Mouse (Mus musculus): ENCODE data around the gene Sh3bp2. TPM values are rescaled to one million over a fixed set of nuclear protein-coding genes. Genes with fewer than 3 reads are reported as not detected.
A peak's percentile ranks its signal among the peaks of the same experiment; 100 is the strongest.
"Not testable (repeated sequence)": the region's sequence is repeated elsewhere in the genome, so short reads cannot be mapped to it uniquely, and the experiment has no call there.

Gene Sh3bp2
- polyA plus RNA-seq, 1 experiment from 2014 or later: 7.6 TPM

DNA sequence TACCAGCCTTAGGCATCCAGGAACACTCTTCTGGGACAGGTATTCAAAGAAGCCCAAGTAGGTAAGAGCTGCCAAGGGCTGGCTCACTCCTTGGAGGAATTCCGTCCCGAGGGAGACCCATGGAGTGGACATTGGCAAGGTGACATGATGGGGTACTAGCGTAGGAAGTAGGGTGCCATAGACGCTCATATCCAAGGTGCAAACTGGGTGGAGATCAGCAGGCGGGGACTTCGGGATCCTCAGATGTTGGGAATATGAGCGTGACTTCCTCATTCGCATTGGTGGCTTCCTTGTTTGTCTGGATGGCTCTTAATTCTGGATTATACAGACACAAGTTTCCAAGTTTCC, 23.5 kb downstream of the Sh3bp2 start:
- ATAC-seq (replicated peaks; ENCODE audit: low FRiP score): 0 out of 2 replicates have a peak, but pooled peaks have one; percentile 10
- H3K4me3 ChIP-seq (replicated peaks): peak overlapping the region; percentile 95
- peak overlapping the region; percentile 95 for H3K9ac ChIP-seq
- peaks cover 15% of the 10 kb centered on the region for H3K4me1 ChIP-seq
- WGBS: 22% methylated on average over 8 of the region's 8 CpGs
- peaks cover 22% of the 10 kb centered on the region for H3K36me3 ChIP-seq
- H3K4me2 ChIP-seq: peak overlapping the region; percentile 86
- H3K9me3 ChIP-seq (replicated peaks): no peaks in the 10 kb centered on the region
- no peaks in the 10 kb centered on the region for H3K27me3 ChIP-seq
- H3K27ac ChIP-seq: no peak overlapping the region

DNA sequence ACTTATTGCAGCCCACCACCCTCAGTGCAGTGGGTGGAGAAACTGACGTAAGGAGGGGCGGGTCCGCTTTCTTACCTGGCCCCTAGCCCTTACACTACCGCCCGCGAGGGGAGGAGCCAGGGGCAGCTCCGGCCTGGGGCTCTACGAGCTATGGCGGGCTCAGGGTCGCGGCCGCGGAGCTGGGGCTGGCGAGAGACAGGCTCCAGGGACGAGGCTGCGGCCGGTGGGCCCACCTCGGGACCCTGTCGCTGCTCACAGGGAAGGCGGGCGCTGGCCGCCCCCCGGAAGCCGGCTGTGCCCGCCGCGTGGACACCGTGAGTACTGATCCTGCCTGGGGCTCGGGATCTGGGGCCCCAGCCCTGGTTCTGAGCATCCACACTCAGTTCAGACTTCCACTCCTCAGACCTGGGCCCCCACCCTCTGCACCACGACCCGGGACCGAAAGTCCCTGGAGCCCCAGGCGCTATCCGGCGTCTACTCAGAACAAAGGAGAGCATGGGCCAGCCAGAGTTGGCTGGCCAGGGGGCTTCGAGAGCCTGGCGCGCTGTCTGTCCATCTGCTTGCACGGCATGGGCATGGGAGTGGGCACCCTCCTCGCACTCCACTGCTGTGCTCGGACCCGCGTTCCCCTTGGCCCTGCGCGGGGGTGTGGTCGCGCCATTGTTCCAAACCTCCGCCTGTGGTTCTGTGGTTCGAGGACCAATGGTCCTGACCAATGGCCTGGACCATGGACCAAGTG, 24.0 kb downstream of the Sh3bp2 start:
- ATAC-seq (replicated peaks; ENCODE audit: low FRiP score): peak; percentile 87
- Histone ChIP-seq H3K27me3 (no peaks in the 10 kb centered on the region), H3K4me2 (peak overlapping the region; percentile 86), H3K4me1 (peaks cover 15% of the 10 kb centered on the region), H3K27ac (peak overlapping the region; percentile 62; the same call in 1 of the 2 replicates), H3K9me3 (replicated peaks) (no peaks in the 10 kb centered on the region), H3K9ac (peak overlapping the region; percentile 95), H3K4me3 (replicated peaks) (peak overlapping the region; percentile 95), H3K36me3 (peaks cover 26% of the 10 kb centered on the region)
- under 1% methylated on average over 49 of the region's 49 CpGs for WGBS

DNA sequence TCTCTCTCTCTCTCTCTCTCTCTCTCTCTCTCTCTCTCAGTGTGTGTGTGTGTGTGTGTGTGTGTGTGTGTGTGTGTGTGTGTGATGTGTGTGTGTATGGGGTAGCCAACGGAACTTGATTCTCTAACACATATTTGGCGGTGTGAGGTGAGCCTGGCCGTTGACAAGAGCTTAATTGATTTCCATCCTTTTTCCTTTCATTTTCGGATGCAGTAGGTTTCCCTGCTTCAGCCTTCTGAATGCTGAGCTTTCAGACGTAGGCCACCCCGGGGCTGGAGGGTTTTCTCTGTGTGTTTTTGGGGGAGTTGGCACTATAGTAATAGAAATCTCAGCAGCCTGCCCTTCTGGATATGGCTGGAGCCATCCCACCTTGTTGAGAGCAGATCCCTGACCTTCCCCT, 24.6 kb downstream of the Sh3bp2 start:
- Histone ChIP-seq H3K36me3 (peaks cover 32% of the 10 kb centered on the region), H3K27ac (no peak overlapping the region), H3K4me3 (replicated peaks) (peak overlapping the region; percentile 95), H3K4me1 (peaks cover 15% of the 10 kb centered on the region), H3K27me3 (no peaks in the 10 kb centered on the region), H3K9ac (peak overlapping the region; percentile 95; the same call in 1 of the 2 replicates), H3K4me2 (peak overlapping the region; percentile 86), H3K9me3 (replicated peaks) (no peaks in the 10 kb centered on the region)
- 12% methylated on average over 6 of the region's 6 CpGs for WGBS
- ATAC-seq (replicated peaks; ENCODE audit: low FRiP score): no peak

DNA sequence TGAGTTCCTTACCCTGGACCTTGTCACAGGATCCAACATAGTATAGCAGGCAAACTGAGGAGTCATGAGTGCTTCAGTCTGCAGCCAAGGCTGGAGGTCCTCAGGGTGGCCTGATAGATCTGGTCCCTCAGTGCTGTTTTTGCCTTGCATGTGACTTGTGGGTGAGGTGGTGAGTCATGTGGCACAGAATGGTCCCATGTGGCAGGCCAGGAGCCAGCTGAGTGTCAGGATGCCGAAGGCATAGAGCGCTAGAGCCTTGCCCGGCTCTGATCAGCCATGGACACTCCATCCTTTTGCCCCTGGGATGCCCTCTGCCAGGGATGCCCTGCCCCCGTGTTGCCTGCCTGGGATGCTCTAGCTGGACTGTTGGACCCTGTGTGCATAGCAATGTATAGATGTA, 26.2 kb downstream of the Sh3bp2 start:
- Histone ChIP-seq H3K4me1 (peaks cover 15% of the 10 kb centered on the region), H3K9ac (no peak overlapping the region), H3K9me3 (replicated peaks) (no peaks in the 10 kb centered on the region), H3K27me3 (no peaks in the 10 kb centered on the region), H3K4me3 (replicated peaks) (no peak overlapping the region), H3K27ac (no peak overlapping the region), H3K36me3 (peaks cover 48% of the 10 kb centered on the region), H3K4me2 (no peak overlapping the region)
- WGBS: 96% methylated on average over 4 of the region's 4 CpGs
- no peak for ATAC-seq (replicated peaks; ENCODE audit: low FRiP score)

DNA sequence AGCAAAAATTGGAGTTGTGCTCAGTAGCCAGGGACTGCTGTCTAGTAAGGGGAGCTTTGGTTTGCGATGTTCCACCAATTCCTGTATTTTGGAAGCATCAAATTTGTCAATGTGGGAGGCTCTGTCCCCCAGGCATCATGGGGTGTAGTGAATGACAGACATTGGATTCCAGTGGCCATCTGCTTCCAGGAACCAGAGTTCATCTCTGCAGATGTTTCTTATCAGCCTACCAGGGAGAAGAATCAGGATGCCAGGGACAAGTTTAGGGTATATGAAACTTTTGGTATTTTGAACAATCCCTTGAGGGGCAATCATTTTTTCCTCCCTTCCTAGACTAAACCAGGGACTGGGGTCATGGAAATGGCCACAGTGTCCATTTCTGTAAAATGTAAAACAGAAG, 38.2 kb downstream of the Sh3bp2 start:
- 86% methylated on average over 1 of the region's 1 CpGs for WGBS
- no peak for ATAC-seq (replicated peaks; ENCODE audit: low FRiP score)
- H3K27me3 ChIP-seq: no peaks in the 10 kb centered on the region
- H3K9me3 ChIP-seq (replicated peaks): no peaks in the 10 kb centered on the region
- no peak overlapping the region for H3K4me3 ChIP-seq (replicated peaks)
- no peak overlapping the region for H3K27ac ChIP-seq
- no peaks in the 10 kb centered on the region; the same call in 1 of the 2 replicates for H3K4me1 ChIP-seq
- no peak overlapping the region for H3K9ac ChIP-seq
- peaks cover 46% of the 10 kb centered on the region for H3K36me3 ChIP-seq
- no peak overlapping the region for H3K4me2 ChIP-seq

DNA sequence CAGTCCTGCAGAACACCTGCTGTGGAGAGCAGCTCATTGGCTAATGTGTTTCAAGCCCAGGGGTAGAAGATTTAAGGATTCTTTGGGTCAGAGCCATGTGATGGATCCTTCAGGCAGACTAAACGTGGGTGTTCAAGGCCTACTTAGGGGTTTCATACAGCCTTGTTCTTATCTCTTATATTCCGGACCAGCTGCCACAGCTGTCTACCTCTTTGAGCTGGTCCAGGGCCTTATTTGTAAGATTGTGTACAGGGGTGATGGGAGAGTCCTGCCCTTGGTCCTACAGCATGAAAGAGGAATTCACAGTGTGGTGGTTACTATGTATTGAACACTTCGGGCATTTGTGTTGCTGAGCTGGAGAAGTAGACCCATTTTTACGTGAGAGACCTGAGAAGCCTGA, 38.7 kb downstream of the Sh3bp2 start:
- 83% methylated on average over 4 of the region's 4 CpGs for WGBS
- no peaks in the 10 kb centered on the region for H3K27me3 ChIP-seq
- H3K9ac ChIP-seq: no peak overlapping the region
- no peaks in the 10 kb centered on the region for H3K9me3 ChIP-seq (replicated peaks)
- no peak overlapping the region for H3K4me3 ChIP-seq (replicated peaks)
- H3K36me3 ChIP-seq: peaks cover 41% of the 10 kb centered on the region
- no peaks in the 10 kb centered on the region; the same call in 1 of the 2 replicates for H3K4me1 ChIP-seq
- no peak for ATAC-seq (replicated peaks; ENCODE audit: low FRiP score)
- no peak overlapping the region for H3K4me2 ChIP-seq
- no peak overlapping the region for H3K27ac ChIP-seq

DNA sequence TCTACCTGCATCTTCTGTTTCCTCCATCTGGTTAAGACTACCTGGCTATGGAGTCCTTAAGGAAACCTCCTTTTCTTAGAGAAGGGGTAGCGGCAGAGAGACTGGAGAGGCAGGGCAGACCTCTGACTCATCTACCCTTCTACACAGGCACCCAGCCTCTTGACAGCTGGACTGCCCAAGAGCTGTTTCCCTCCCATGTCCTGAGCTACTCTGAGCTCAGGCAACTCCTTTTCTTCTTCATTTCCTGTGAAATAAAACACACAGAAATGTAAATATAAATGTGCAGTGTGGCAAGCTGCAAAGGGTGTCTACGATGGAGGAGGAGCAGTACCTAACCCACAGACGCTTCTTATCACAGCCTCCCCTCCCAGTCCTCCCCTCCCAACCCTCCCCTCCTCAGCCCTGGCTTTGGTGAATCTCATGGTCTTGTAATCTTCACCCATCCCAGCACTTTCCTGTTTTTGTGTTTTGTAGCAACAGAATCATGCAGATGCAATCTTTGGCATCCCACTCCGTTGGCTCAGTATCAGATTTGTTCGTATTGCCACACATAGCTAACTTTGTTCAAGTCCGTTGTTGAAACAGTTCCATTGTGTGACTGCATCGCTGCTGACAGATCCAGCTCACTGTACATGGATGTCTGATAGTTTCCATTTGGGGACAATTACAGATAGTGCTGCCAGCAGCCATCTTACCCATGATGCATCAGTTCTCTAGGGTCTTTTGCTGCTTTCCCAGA, 40.1 kb downstream of the Sh3bp2 start:
- H3K9me3 ChIP-seq (replicated peaks): no peaks in the 10 kb centered on the region
- ATAC-seq (replicated peaks; ENCODE audit: low FRiP score): no peak; the same call in 1 of the 2 replicates
- H3K27ac ChIP-seq: peak overlapping the region; percentile 41
- H3K4me3 ChIP-seq (replicated peaks): no peak overlapping the region
- no peak overlapping the region for H3K4me2 ChIP-seq
- H3K36me3 ChIP-seq: peaks cover 27% of the 10 kb centered on the region
- no peak overlapping the region for H3K9ac ChIP-seq
- 60% methylated on average over 7 of the region's 7 CpGs for WGBS
- H3K4me1 ChIP-seq: no peaks in the 10 kb centered on the region; the same call in 1 of the 2 replicates
- no peaks in the 10 kb centered on the region for H3K27me3 ChIP-seq

DNA sequence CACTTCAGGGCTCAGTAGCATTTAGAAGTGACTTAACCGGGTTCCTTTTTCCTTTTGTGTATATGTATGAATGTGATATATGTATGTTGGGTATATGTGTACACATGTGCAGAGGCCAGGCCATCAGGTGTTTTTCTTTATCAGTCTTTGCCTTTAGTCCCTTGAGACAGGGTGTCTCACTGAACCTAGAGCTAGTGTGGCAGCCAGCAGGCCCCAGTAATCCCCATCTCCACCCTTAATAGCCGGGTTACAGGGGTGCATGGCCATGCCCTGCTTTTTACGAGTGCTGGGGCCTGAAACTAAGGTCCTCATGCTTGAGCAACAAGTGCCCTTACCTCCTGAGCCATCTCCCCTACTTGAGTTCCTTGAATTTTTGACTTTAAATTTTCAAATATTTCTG, 45.9 kb downstream of the Sh3bp2 start:
- no peaks in the 10 kb centered on the region for H3K9me3 ChIP-seq (replicated peaks)
- H3K36me3 ChIP-seq: no peaks in the 10 kb centered on the region
- WGBS: 85% methylated on average over 3 of the region's 3 CpGs
- no peak overlapping the region for H3K4me3 ChIP-seq (replicated peaks)
- H3K4me1 ChIP-seq: peaks cover 21% of the 10 kb centered on the region
- no peak for ATAC-seq (replicated peaks; ENCODE audit: low FRiP score)
- no peak overlapping the region for H3K9ac ChIP-seq
- H3K27ac ChIP-seq: no peak overlapping the region
- no peak overlapping the region for H3K4me2 ChIP-seq
- no peaks in the 10 kb centered on the region for H3K27me3 ChIP-seq

DNA sequence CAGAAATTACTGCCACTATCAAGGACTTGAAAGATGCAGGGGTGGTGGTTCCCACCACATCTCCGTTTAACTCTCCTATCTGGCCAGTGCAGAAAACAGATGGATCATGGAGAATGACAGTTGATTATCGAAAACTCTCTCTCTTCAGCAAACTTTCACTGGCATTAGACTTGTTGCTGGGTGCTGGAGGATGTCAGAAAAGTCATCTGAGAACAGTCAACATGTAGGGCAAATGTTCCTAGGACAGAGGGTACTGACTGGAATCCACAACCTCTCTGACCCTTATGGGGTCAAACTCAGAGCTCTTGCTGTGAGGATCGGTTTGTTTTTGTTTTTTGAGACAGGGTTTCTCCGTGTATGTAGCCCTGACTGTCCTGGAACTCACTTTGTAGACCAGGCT, 46.9 kb downstream of the Sh3bp2 start:
- H3K4me2 ChIP-seq: peak overlapping the region; percentile 67
- peaks cover 28% of the 10 kb centered on the region for H3K4me1 ChIP-seq
- H3K36me3 ChIP-seq; H3K9me3 ChIP-seq (replicated peaks); H3K27me3 ChIP-seq; ATAC-seq (replicated peaks; ENCODE audit: low FRiP score): not testable (repeated sequence)
- WGBS: 40% methylated on average over 4 of the region's 4 CpGs
- peak overlapping the region; percentile 61; the same call in 1 of the 2 replicates for H3K9ac ChIP-seq
- H3K27ac ChIP-seq: peak overlapping the region; percentile 92
- H3K4me3 ChIP-seq (replicated peaks): peak overlapping the region; percentile 98

DNA sequence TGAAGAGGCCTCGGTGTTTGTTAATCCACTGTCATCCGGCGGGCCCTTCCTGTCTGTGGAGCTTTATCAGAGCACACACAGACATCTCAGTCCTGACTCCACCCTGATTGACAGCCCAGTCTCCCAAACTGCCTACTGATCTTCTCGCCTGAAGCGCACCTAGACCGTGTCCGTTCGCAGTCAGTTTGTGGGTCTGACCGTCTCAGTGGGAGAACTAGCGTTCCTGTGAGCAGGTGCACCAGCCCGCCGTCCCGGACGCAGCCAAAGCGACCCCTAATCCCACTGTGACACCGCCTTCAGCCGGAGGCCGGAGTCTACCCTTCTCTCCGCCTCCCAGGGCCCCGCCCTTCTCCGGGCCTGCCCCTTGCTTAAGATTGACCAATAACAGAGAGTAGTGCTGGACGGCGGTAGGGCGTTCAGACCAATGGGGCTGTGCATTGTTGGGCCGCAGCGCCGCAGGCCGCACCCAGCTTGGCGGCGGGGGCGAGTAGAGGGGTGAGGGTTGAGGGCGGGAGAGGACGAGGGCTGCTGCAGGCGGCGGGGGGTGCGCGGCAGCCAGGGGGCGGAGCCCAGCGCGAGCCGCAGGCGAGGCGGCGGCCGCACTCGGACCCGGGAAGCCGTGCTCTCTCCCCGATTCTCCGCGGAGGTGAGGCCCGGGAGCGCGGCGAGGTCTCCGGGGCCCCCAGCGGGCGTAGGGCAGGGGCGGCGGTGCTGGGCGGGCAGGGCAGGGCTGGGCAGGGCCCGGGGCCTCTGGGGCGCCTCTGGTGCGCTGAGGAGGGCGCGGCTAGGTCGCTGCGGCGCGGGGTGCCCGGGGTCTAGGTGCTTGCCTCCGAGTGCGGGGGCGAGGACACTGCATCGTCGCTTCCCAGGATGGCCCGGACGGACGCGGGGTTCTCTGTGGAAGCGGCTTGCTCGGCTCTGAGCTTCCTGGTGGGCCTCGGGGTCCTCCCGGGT, 47.9 kb downstream of the Sh3bp2 start, which contains the start of gene Add1:
TSS of gene Add1 (plus strand) at position 397 of the 954 bp plus-strand sequence.
- peak; percentile 100 for ATAC-seq (replicated peaks; ENCODE audit: low FRiP score)
- peak within 1 kb of the TSS; percentile 94 for H3K27ac ChIP-seq
- peaks cover 28% of the 10 kb centered on the region for H3K4me1 ChIP-seq
- H3K9me3 ChIP-seq (replicated peaks): no peaks in the 10 kb centered on the region
- WGBS: under 1% methylated on average over 78 of the region's 84 CpGs
- H3K9ac ChIP-seq: peak within 1 kb of the TSS; percentile 92
- no peaks in the 10 kb centered on the region for H3K27me3 ChIP-seq
- peak within 1 kb of the TSS; percentile 98 for H3K4me3 ChIP-seq (replicated peaks)
- H3K36me3 ChIP-seq: peaks cover 5% of the 10 kb centered on the region; the same call in 1 of the 2 replicates
- peak within 1 kb of the TSS; percentile 67 for H3K4me2 ChIP-seq

DNA sequence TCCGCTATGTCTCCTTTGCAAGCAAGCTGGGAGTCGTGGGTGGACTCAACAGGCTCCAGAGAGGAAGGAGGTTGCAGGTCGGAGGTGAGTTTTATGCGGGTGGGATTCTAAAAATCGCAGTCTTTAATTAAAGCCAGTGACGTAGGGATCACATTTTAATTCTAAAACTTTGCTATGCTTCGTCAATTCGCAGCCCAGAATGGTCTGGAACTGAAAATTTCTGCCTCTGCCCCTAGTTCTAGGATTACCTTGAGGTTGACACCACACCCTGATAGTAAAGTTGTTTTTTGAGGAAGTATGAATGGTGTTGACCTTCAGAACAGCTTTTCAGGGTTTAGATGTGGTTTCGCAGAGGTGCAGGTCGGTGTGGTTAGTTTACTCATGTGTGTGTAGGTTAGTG, 49.1 kb downstream of the Sh3bp2 start:
- H3K4me2 ChIP-seq: peak overlapping the region; percentile 67
- no peaks in the 10 kb centered on the region for H3K9me3 ChIP-seq (replicated peaks)
- no peak for ATAC-seq (replicated peaks; ENCODE audit: low FRiP score)
- peaks cover 7% of the 10 kb centered on the region; the same call in 1 of the 2 replicates for H3K36me3 ChIP-seq
- peak overlapping the region; percentile 94 for H3K27ac ChIP-seq
- no peaks in the 10 kb centered on the region for H3K27me3 ChIP-seq
- H3K4me1 ChIP-seq: peaks cover 28% of the 10 kb centered on the region
- peak overlapping the region; percentile 98 for H3K4me3 ChIP-seq (replicated peaks)
- WGBS: 26% methylated on average over 10 of the region's 10 CpGs
- peak overlapping the region; percentile 92 for H3K9ac ChIP-seq
